Mouse (Mus musculus) olfactory bulb, adult 2 months (tissue): ENCODE measurements around the gene Lamtor2.

Experiments used
- CTCF ChIP-seq: fragments of 200-500 bp; IDR thresholded peaks from 2 replicates; pipeline ENCODE4 v1.5.1; 2012; ENCODE audit warnings: low read depth, mild to moderate bottlenecking, low read length, moderate library complexity; ENCODE audit not compliant: insufficient read depth
- POLR2A ChIP-seq: fragments of 200-500 bp; IDR thresholded peaks from 2 replicates; pipeline ENCODE4 v1.6.1; 2012; ENCODE audit warnings: mild to moderate bottlenecking, low read depth, low read length, moderate library complexity; ENCODE audit not compliant: insufficient read depth

- TF ChIP-seq CTCF (no peak), POLR2A (no peak)
Observed at GRCm38 (mm10) chr3:88527565-88527964, 25.3 kb downstream of the Lamtor2 start.
